Mouse (Mus musculus): Measurements from ENCODE around the gene Agap3.

DNA sequence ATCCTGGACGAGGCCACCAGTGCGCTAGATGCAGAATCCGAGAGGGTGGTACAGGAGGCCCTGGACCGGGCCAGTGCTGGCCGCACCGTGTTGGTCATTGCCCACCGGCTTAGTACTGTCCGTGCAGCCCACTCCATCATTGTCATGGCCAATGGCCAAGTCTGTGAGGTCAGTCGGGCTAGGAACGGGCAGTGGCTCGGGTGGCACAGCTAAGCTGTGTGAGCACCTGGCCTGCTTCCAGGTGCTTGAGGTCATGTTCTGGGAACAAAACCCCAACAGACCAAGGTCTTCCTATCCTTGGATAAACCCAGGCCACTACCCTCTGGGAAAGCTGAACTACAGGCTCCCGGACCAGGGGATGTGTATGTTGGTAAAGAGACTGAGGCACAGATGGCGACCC is 43.3 kb upstream of the Agap3 start:
- TF ChIP-seq EP300 (IDR thresholded peaks at IDR 0.05; ENCODE audit: low read depth in 1 of 2, low read length in 2 of 2) (no peak), TAL1 (IDR thresholded peaks at IDR 0.05; ENCODE audit: low read length) (no peak), MAX (IDR thresholded peaks at IDR 0.05; ENCODE audit: low read length) (no peak), POLR2A (IDR thresholded peaks at IDR 0.05; ENCODE audit: control insufficient read depth in 1 of 2, insufficient read depth in 1 of 2, low read depth in 1 of 2, low read length in 2 of 2, poor library complexity in 1 of 2) (no peak), GATA1 (IDR thresholded peaks at IDR 0.05; ENCODE audit: low read depth, low read length) (no peak), SIN3A (IDR thresholded peaks at IDR 0.05; ENCODE audit: low read length) (no peak), CHD2 (IDR thresholded peaks at IDR 0.05; ENCODE audit: low read length) (no peak), CTCF (IDR thresholded peaks at IDR 0.05 in 2 of 3, conservative IDR thresholded peaks at IDR 0.05 in 1 of 3; ENCODE audit: control insufficient read depth in 1 of 3, insufficient read depth in 1 of 3, low read depth in 2 of 3, low read length in 3 of 3, poor library complexity in 1 of 3, severe bottlenecking in 1 of 3) (no peak), SMC3 (IDR thresholded peaks at IDR 0.05; ENCODE audit: low read depth, low read length) (no peak), MXI1 (IDR thresholded peaks at IDR 0.05; ENCODE audit: low read depth, low read length) (no peak)
